Mouse (Mus musculus): ENCODE results near the gene P4ha1. TPM values are rescaled to one million over a fixed set of nuclear protein-coding genes. Genes with fewer than 3 reads are reported as not detected.
"Not testable (repeated sequence)": the region's sequence is repeated elsewhere in the genome, so short reads cannot be mapped to it uniquely, and the experiment has no call there.

The P4ha1 gene
- polyA plus RNA-seq, 1 experiment from 2014 or later: 78.0 TPM

DNA sequence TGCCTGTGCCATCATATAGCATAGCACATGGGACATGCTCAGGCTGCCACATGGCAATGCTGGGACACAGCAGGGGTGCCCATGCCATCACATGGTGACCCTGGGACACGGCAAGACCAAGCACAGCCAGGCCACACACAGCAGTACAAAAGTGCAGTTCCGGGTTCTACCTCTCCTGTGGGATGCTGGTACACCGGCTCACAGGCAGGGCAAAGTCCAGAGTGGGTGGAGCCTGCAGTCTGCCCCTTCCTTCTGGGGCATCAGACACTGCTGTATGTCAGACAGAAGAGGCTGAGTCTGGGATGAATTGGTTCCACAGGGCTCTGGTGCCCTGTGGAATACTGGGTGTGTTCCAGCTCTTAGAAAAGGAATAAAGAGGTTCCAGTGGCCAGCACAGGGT lies 31.6 kb upstream of the P4ha1 start:
- no peak overlapping the region for H3K4me2 ChIP-seq (replicated peaks; ENCODE audit: low read depth, low read length)
- WGBS: 42% methylated on average over 3 of the region's 3 CpGs
- no peak overlapping the region for H3K4me3 ChIP-seq (ENCODE audit: low read length)
- no peaks in the 10 kb centered on the region for H3K4me1 ChIP-seq (ENCODE audit: insufficient read depth, low read length)
- H3K9me3 ChIP-seq (ENCODE audit: low read length): no peaks in the 10 kb centered on the region
- ATAC-seq (ENCODE audit: low FRiP score, low TSS enrichment): no peak
- no peaks in the 10 kb centered on the region for H3K36me3 ChIP-seq (ENCODE audit: insufficient read depth, low read length)
- H3K27ac ChIP-seq (ENCODE audit: low read length): no peak overlapping the region
- H3K9ac ChIP-seq (replicated peaks; ENCODE audit: low read length): no peak overlapping the region
- H3K27me3 ChIP-seq (ENCODE audit: insufficient read depth, low read length): no peaks in the 10 kb centered on the region

DNA sequence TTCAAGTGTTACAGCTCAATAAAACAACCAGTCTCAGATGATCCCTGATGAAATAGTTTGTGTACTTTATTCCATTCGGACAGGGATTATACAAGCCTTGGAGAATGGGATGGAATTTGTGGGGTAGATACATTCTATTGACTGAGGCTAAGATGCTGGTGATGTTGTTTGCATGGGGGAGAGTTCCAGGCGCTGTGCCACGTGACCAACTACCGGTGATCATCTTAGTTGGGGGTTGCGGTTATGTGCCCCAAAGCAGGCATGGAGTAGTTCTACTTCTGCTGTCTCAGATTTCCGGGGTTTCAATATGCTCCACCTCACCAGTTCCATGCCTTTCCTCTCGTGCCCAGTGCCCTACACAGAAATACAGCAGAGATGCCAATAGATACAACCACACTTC lies 31.0 kb upstream of the P4ha1 start:
- H3K9me3 ChIP-seq (ENCODE audit: low read length): no peaks in the 10 kb centered on the region
- H3K4me1 ChIP-seq (ENCODE audit: insufficient read depth, low read length): no peaks in the 10 kb centered on the region
- H3K27me3 ChIP-seq (ENCODE audit: insufficient read depth, low read length): no peaks in the 10 kb centered on the region
- H3K27ac ChIP-seq (ENCODE audit: low read length): no peak overlapping the region
- ATAC-seq (ENCODE audit: low FRiP score, low TSS enrichment): no peak
- H3K9ac ChIP-seq (replicated peaks; ENCODE audit: low read length): no peak overlapping the region
- H3K4me2 ChIP-seq (replicated peaks; ENCODE audit: low read depth, low read length): no peak overlapping the region
- WGBS: 83% methylated on average over 7 of the region's 7 CpGs
- no peak overlapping the region for H3K4me3 ChIP-seq (ENCODE audit: low read length)
- H3K36me3 ChIP-seq (ENCODE audit: insufficient read depth, low read length): no peaks in the 10 kb centered on the region

DNA sequence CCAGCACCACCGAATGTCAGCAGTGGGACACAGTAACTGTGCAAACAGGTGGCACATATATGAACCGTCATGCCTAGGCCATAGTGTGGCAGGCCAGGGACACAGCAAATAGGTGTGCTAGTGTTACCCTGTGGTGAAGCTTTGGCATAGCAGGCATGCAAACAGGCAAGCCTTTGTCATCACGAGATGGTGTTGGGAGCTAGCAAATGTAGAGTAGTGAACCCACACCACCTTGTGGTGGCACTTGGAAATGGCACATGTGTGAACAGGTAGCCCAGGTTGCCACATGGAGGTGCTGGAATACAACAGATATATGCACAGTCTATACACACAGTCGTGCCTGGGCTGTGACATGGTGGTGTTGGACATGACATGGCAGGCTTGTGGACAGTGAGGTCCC lies 30.5 kb upstream of the P4ha1 start:
- Histone ChIP-seq H3K36me3 (ENCODE audit: insufficient read depth, low read length) (no peaks in the 10 kb centered on the region), H3K9me3 (ENCODE audit: low read length) (no peaks in the 10 kb centered on the region), H3K27ac (ENCODE audit: low read length) (no peak overlapping the region), H3K9ac (replicated peaks; ENCODE audit: low read length) (no peak overlapping the region), H3K4me1 (ENCODE audit: insufficient read depth, low read length) (no peaks in the 10 kb centered on the region), H3K27me3 (ENCODE audit: insufficient read depth, low read length) (no peaks in the 10 kb centered on the region), H3K4me2 (replicated peaks; ENCODE audit: low read depth, low read length) (no peak overlapping the region), H3K4me3 (ENCODE audit: low read length) (no peak overlapping the region)
- ATAC-seq (ENCODE audit: low FRiP score, low TSS enrichment): peak; percentile 28; the same call in 1 of the 2 replicates
- WGBS: 29% methylated on average over 4 of the region's 4 CpGs

- Histone ChIP-seq H3K4me3 (ENCODE audit: low read length) (no peak overlapping the region), H3K4me1 (ENCODE audit: insufficient read depth, low read length) (no peaks in the 10 kb centered on the region), H3K27ac (ENCODE audit: low read length) (no peak overlapping the region), H3K27me3 (ENCODE audit: insufficient read depth, low read length) (no peaks in the 10 kb centered on the region), H3K9ac (replicated peaks; ENCODE audit: low read length) (no peak overlapping the region), H3K4me2 (replicated peaks; ENCODE audit: low read depth, low read length) (no peak overlapping the region), H3K36me3 (ENCODE audit: insufficient read depth, low read length) (no peaks in the 10 kb centered on the region), H3K9me3 (ENCODE audit: low read length) (no peaks in the 10 kb centered on the region)
- 60% methylated on average over 8 of the region's 8 CpGs for WGBS
- no peak; the same call in 1 of the 2 replicates for ATAC-seq (ENCODE audit: low FRiP score, low TSS enrichment)
Measured at GRCm38 (mm10) chr10:59295241-59295811, 27.8 kb upstream of the P4ha1 start.

GRCm38 (mm10) chr10:59296261-59296660 lies 26.8 kb upstream of the P4ha1 start:
- H3K36me3 ChIP-seq (ENCODE audit: insufficient read depth, low read length): no peaks in the 10 kb centered on the region
- H3K4me1 ChIP-seq (ENCODE audit: insufficient read depth, low read length): no peaks in the 10 kb centered on the region
- no peaks in the 10 kb centered on the region for H3K27me3 ChIP-seq (ENCODE audit: insufficient read depth, low read length)
- no peak overlapping the region for H3K9ac ChIP-seq (replicated peaks; ENCODE audit: low read length)
- H3K4me3 ChIP-seq (ENCODE audit: low read length): no peak overlapping the region
- no peak overlapping the region for H3K27ac ChIP-seq (ENCODE audit: low read length)
- WGBS: 33% methylated on average over 5 of the region's 5 CpGs
- peak; percentile 73; the same call in 1 of the 2 replicates for ATAC-seq (ENCODE audit: low FRiP score, low TSS enrichment)
- no peaks in the 10 kb centered on the region for H3K9me3 ChIP-seq (ENCODE audit: low read length)
- no peak overlapping the region for H3K4me2 ChIP-seq (replicated peaks; ENCODE audit: low read depth, low read length)

GRCm38 (mm10) chr10:59302671-59303070 lies 20.4 kb upstream of the P4ha1 start:
- 90% methylated on average over 12 of the region's 12 CpGs for WGBS
- H3K4me3 ChIP-seq (ENCODE audit: low read length); H3K36me3 ChIP-seq (ENCODE audit: insufficient read depth, low read length); H3K4me1 ChIP-seq (ENCODE audit: insufficient read depth, low read length); H3K4me2 ChIP-seq (replicated peaks; ENCODE audit: low read depth, low read length); H3K9ac ChIP-seq (replicated peaks; ENCODE audit: low read length); ATAC-seq (ENCODE audit: low FRiP score, low TSS enrichment); H3K9me3 ChIP-seq (ENCODE audit: low read length); H3K27ac ChIP-seq (ENCODE audit: low read length); H3K27me3 ChIP-seq (ENCODE audit: insufficient read depth, low read length): not testable (repeated sequence)

DNA sequence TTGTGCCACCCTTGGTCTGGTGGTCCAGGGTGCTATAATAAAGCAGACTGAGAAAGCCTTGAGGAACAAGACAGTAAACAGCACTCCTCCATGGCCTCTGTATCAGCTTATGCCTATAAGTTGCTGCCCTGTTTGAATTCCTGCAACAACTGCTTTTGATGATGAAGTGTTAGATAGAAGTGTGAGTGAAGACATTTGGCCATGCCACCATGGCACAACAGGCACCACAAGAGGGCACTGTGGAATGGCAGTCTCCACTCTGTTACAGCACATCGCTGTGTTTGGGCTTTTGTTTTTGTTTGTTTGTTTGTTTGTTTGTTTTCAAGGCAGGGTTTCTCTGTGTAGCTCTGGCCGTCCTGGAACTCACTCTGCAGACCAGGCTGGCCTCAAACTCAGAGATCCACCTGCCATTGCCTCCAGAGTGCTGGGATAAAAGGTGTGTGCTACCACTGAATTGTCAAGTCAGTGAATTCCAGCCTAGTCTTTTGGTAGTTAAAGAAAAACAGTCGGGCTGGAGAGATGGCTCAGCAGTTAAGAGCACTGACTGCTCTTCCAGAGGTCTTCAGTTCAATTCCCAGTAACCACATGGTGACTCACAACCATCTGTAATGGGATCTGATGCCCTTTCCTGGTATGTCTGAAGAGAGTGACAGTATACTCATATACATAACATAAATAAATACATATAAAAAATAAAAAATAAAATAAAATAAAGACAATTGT lies 13.9 kb upstream of the P4ha1 start:
- WGBS: 48% methylated on average over 3 of the region's 3 CpGs
- H3K4me3 ChIP-seq (ENCODE audit: low read length): no peak overlapping the region
- peaks cover 24% of the 10 kb centered on the region for H3K4me1 ChIP-seq (ENCODE audit: insufficient read depth, low read length)
- H3K27me3 ChIP-seq (ENCODE audit: insufficient read depth, low read length): no peaks in the 10 kb centered on the region
- ATAC-seq (ENCODE audit: low FRiP score, low TSS enrichment): no peak
- H3K27ac ChIP-seq (ENCODE audit: low read length): no peak overlapping the region
- H3K9ac ChIP-seq (replicated peaks; ENCODE audit: low read length): no peak overlapping the region
- H3K4me2 ChIP-seq (replicated peaks; ENCODE audit: low read depth, low read length): no peak overlapping the region
- H3K36me3 ChIP-seq (ENCODE audit: insufficient read depth, low read length): no peaks in the 10 kb centered on the region
- peaks cover 5% of the 10 kb centered on the region; the same call in 1 of the 2 replicates for H3K9me3 ChIP-seq (ENCODE audit: low read length)

- WGBS: 43% methylated on average over 2 of the region's 2 CpGs
- Histone ChIP-seq H3K27ac (ENCODE audit: low read length) (peak overlapping the region; percentile 75), H3K36me3 (ENCODE audit: insufficient read depth, low read length) (no peaks in the 10 kb centered on the region), H3K27me3 (ENCODE audit: insufficient read depth, low read length) (no peaks in the 10 kb centered on the region), H3K9me3 (ENCODE audit: low read length) (peaks cover 5% of the 10 kb centered on the region; the same call in 1 of the 2 replicates), H3K4me1 (ENCODE audit: insufficient read depth, low read length) (peaks cover 24% of the 10 kb centered on the region), H3K4me3 (ENCODE audit: low read length) (no peak overlapping the region), H3K4me2 (replicated peaks; ENCODE audit: low read depth, low read length) (no peak overlapping the region), H3K9ac (replicated peaks; ENCODE audit: low read length) (no peak overlapping the region)
- ATAC-seq (ENCODE audit: low FRiP score, low TSS enrichment): no peak
Measured at GRCm38 (mm10) chr10:59310124-59310523, 13.0 kb upstream of the P4ha1 start.

DNA sequence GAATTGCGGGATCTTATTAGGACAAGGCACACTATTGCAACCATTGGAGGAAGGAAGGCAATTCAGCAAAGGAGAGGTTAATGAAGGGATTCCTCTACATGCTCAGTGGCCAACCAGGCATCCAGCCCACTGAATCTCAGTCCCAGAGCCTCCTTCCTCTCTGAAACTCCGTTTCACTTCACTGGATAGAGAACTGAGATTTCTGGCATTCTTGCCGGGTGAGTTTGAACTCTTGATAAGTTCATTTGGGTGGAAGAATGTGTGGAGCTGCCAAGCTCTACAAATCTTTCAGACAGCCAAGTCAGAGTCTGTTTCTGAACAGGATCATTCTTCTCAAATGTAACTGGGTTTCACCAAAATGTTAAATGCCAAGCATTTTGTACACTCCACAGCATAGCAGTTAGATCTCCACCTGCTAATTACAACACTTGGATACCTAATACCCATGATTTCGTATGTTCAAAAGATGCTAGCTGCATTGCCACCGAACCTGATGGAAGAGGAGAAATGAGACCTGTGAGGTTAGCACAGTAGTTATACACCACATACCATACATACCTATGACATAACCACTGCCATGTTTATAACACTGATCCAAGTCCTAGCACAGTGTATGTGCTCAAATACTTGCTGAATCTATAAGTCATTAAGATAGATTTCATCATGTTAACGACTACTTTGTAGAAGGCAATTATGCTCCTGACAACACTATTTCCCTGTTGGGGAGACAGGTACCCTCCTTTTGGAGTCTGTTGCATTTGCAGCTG lies 12.2 kb upstream of the P4ha1 start:
- Histone ChIP-seq H3K9me3 (ENCODE audit: low read length) (peaks cover 5% of the 10 kb centered on the region; the same call in 1 of the 2 replicates), H3K4me1 (ENCODE audit: insufficient read depth, low read length) (peaks cover 24% of the 10 kb centered on the region), H3K27me3 (ENCODE audit: insufficient read depth, low read length) (no peaks in the 10 kb centered on the region), H3K4me3 (ENCODE audit: low read length) (no peak overlapping the region), H3K36me3 (ENCODE audit: insufficient read depth, low read length) (no peaks in the 10 kb centered on the region), H3K27ac (ENCODE audit: low read length) (peak overlapping the region; percentile 75), H3K4me2 (replicated peaks; ENCODE audit: low read depth, low read length) (no peak overlapping the region), H3K9ac (replicated peaks; ENCODE audit: low read length) (no peak overlapping the region)
- ATAC-seq (ENCODE audit: low FRiP score, low TSS enrichment): peak; percentile 87
- 44% methylated on average over 6 of the region's 6 CpGs for WGBS

- H3K27me3 ChIP-seq (ENCODE audit: insufficient read depth, low read length): no peaks in the 10 kb centered on the region
- no peak overlapping the region for H3K27ac ChIP-seq (ENCODE audit: low read length)
- WGBS: 85% methylated on average over 5 of the region's 5 CpGs
- H3K4me3 ChIP-seq (ENCODE audit: low read length): no peak overlapping the region
- peaks cover 5% of the 10 kb centered on the region; the same call in 1 of the 2 replicates for H3K9me3 ChIP-seq (ENCODE audit: low read length)
- no peaks in the 10 kb centered on the region for H3K36me3 ChIP-seq (ENCODE audit: insufficient read depth, low read length)
- no peak overlapping the region for H3K4me2 ChIP-seq (replicated peaks; ENCODE audit: low read depth, low read length)
- no peak for ATAC-seq (ENCODE audit: low FRiP score, low TSS enrichment)
- peaks cover 24% of the 10 kb centered on the region for H3K4me1 ChIP-seq (ENCODE audit: insufficient read depth, low read length)
- H3K9ac ChIP-seq (replicated peaks; ENCODE audit: low read length): no peak overlapping the region
Measured at GRCm38 (mm10) chr10:59311881-59312280, 11.2 kb upstream of the P4ha1 start.
